Mouse (Mus musculus) T-cell, adult 66 days (primary cell): ENCODE measurements around the gene Dcaf6. TPM values are rescaled to one million over a fixed set of nuclear protein-coding genes. Genes with fewer than 3 reads are reported as not detected.

Source experiments
- total RNA-seq, 2 experiments: library from RNA; stranded (reverse); gene quantifications; 3 replicates in 1 of 2; 4 replicates in 1 of 2; pipeline ENCODE4 v1.2.4; 2023

The Dcaf6 gene
- 10 to 100 TPM; 37.7 to 40.8 TPM for total RNA-seq

GRCm38 (mm10) chr1:165460360-165460800, at the start of gene Dcaf6, which contains the start of gene Mpc2:
Dcaf6 (minus strand) TSS chr1:165460475.
Mpc2 (plus strand) TSS chr1:165460637.

GRCm38 (mm10) chr1:165484688-165485233, 24.5 kb upstream of the Dcaf6 start, which contains the start of gene Adcy10:
Adcy10 (plus strand) TSS chr1:165485183.

GRCm38 (mm10) chr1:165295489-165295888, 164.8 kb downstream of the Dcaf6 start, which contains the start of gene Gpr161:
Gpr161 (plus strand) TSS chr1:165295789.

Other genes starting within 250 kb of the Dcaf6 start
- 100 to 1,000 TPM; 108 to 144 TPM for gene Tiprl, start 223.5 kb downstream of the Dcaf6 start, total RNA-seq
- gene Gpr161, start 164.7 kb downstream of the Dcaf6 start, total RNA-seq, result under 1 TPM; 0.09 to 0.12 TPM
- 10 to 100 TPM; 34.5 to 40.6 TPM for gene Mpc2, start 162 bp upstream of the Dcaf6 start, total RNA-seq
- under 1 TPM; 0.98 to 0.99 TPM for gene Adcy10, start 24.7 kb upstream of the Dcaf6 start, total RNA-seq
- 1 to 10 TPM in 1 of 2 experiments, under 1 TPM in 1; 0.95 to 2.6 TPM for gene Mpzl1, start 174.1 kb upstream of the Dcaf6 start, total RNA-seq
- gene Rcsd1, start 249.3 kb upstream of the Dcaf6 start, total RNA-seq, result 100 to 1,000 TPM; 183 to 191 TPM